ENCODE assay signal across 19 mouse cellular contexts in genomic region chr2:157308273-157308917, GRCm38 (mm10). TPM values are rescaled to one million over a fixed set of nuclear protein-coding genes. Genes with fewer than 3 reads are reported as not detected.
DNase-seq lines count a peak whose midpoint lies in the region; ATAC-seq and TF ChIP-seq lines count a peak whose summit lies in the region.
"Had no signal": no experiment of that assay in that cellular context is flagged by ENCODE, and none has a peak within 500 bp of the region (broad histone marks: within the 10 kb centered on the region; RNA-seq: fewer than 3 reads in every experiment).

No protein-coding gene starts in this region.

- intact Hi-C loops in heart, postnatal 36 days (cut with DNase I) = no loop called here

- no peak for TF ChIP-seq POLR2A in brain, embryonic 14.5 days (IDR thresholded peaks at IDR 0.05; ENCODE audit: borderline replicate concordance, extremely low read depth, insufficient read depth, insufficient read length, poor library complexity, severe bottlenecking)

- 0 out of 2 replicates have a peak, but pooled peaks cover 2% of the 10 kb centered on the region for H3K4me1 ChIP-seq in heart, embryonic 15.5 days (replicated peaks)
- peaks cover 16% of the 10 kb centered on the region for H3K4me1 ChIP-seq in lung, embryonic 15.5 days
- H3K4me1 ChIP-seq in forebrain, embryonic 16.5 days (replicated peaks; ENCODE audit: control insufficient read depth, insufficient read depth, low read length) = peaks cover 32% of the 10 kb centered on the region
- H3K4me1 ChIP-seq: kidney, embryonic 15.5 days had no signal

- no peaks in the 10 kb centered on the region for H3K9me3 ChIP-seq in heart, embryonic 15.5 days (replicated peaks)
- no peaks in the 10 kb centered on the region for H3K9me3 ChIP-seq in lung, embryonic 15.5 days
- no peaks in the 10 kb centered on the region for H3K9me3 ChIP-seq in forebrain, embryonic 16.5 days (ENCODE audit: control insufficient read depth, low read length)
- H3K9me3 ChIP-seq: kidney, embryonic 15.5 days had no signal

- H3K36me3 ChIP-seq in heart, embryonic 15.5 days = peaks cover 56% of the 10 kb centered on the region
- peaks cover 65% of the 10 kb centered on the region for H3K36me3 ChIP-seq in lung, embryonic 15.5 days
- peaks cover 13% of the 10 kb centered on the region for H3K36me3 ChIP-seq in forebrain, embryonic 16.5 days (ENCODE audit: control insufficient read depth, insufficient read depth)

- no peak for ATAC-seq in heart, embryonic 15.5 days (replicated peaks; ENCODE audit: insufficient number of reproducible peaks, insufficient read depth, low FRiP score, low read depth)
- no peak for ATAC-seq in lung, embryonic 15.5 days (ENCODE audit: borderline replicate concordance, extremely low read depth, low FRiP score, low TSS enrichment)
- ATAC-seq in forebrain, embryonic 16.5 days = peak; percentile 50; the same call in 1 of the 2 replicates
- no peak for ATAC-seq in megakaryocyte-erythroid progenitor cell, adult 5-6 weeks (replicated peaks; ENCODE audit: low FRiP score, low TSS enrichment, poor library complexity, severe bottlenecking)
- ATAC-seq: CD4-positive, CD25-positive, alpha-beta regulatory T cell, adult 4 months had no signal

- H3K27ac ChIP-seq in heart, embryonic 15.5 days = peak overlapping the region; percentile 24; the same call in 1 of the 2 replicates
- peak overlapping the region; percentile 63 for H3K27ac ChIP-seq in lung, embryonic 15.5 days
- H3K27ac ChIP-seq in forebrain, embryonic 16.5 days (ENCODE audit: low read length) = peak overlapping the region; percentile 40
- H3K27ac ChIP-seq: kidney, embryonic 15.5 days had no signal

- TF ChIP-seq CTCF in brain, embryonic 14.5 days (IDR thresholded peaks at IDR 0.05; ENCODE audit: borderline replicate concordance, extremely low read depth, insufficient read depth, insufficient read length) = no peak

- H3K4me2 ChIP-seq in heart, embryonic 15.5 days = no peak overlapping the region
- H3K4me2 ChIP-seq in lung, embryonic 15.5 days = no peak overlapping the region
- no peak overlapping the region for H3K4me2 ChIP-seq in forebrain, embryonic 16.5 days (ENCODE audit: low read length)
- H3K4me2 ChIP-seq: kidney, embryonic 15.5 days had no signal

- DNase-seq in heart, postnatal 36 days = no peak
- DNase-seq in lung, postnatal 10 days = no peak
- DNase-seq in brain, embryonic 14.5 days (ENCODE audit: low read depth) = peak; percentile 57
- no peak for DNase-seq in right cerebral cortex, postnatal 14 days
- DNase-seq: adrenal gland, postnatal 25 days; gastrocnemius, postnatal 25 days; liver; thymus, postnatal 36 days had no signal

- 79% methylated on average over 2 of the region's 2 CpGs for WGBS in heart, embryonic 15.5 days
- 64% methylated on average over 2 of the region's 2 CpGs for WGBS in lung, embryonic 15.5 days
- 45% methylated on average over 2 of the region's 2 CpGs for WGBS in forebrain, embryonic 16.5 days

- no peak overlapping the region for H3K9ac ChIP-seq in heart, embryonic 15.5 days
- H3K9ac ChIP-seq in lung, embryonic 15.5 days = no peak overlapping the region
- H3K9ac ChIP-seq in forebrain, embryonic 16.5 days (replicated peaks; ENCODE audit: low read depth, low read length) = no peak overlapping the region
- H3K9ac ChIP-seq: kidney, embryonic 15.5 days had no signal

- H3K4me3 ChIP-seq in heart, embryonic 15.5 days = no peak overlapping the region
- H3K4me3 ChIP-seq in lung, embryonic 15.5 days = no peak overlapping the region
- H3K4me3 ChIP-seq in forebrain, embryonic 16.5 days (replicated peaks; ENCODE audit: low read length) = no peak overlapping the region
- H3K4me3 ChIP-seq: kidney, embryonic 15.5 days; myocyte had no signal

- H3K27me3 ChIP-seq in heart, embryonic 15.5 days = no peaks in the 10 kb centered on the region
- H3K27me3 ChIP-seq in lung, embryonic 15.5 days = no peaks in the 10 kb centered on the region
- H3K27me3 ChIP-seq in forebrain, embryonic 16.5 days (replicated peaks; ENCODE audit: control insufficient read depth, insufficient read depth, low read length) = no peaks in the 10 kb centered on the region
- H3K27me3 ChIP-seq: kidney, embryonic 15.5 days had no signal

RNA-seq across cellular contexts. Expression of gene Mroh8, which starts 29.0 kb away (rescaled TPM):
- polyA plus RNA-seq in heart, embryonic 15.5 days (2015; fragmentation: Nextera tagmentation; extraction: Ambion mirVana) = 0.09 and 0.27 TPM in 2 replicates
- under 1 TPM in 1 of 2 experiments, not detected in 1; 0.43 TPM for total RNA-seq in heart, postnatal 36 days (2021)
- polyA plus RNA-seq in lung, embryonic 15.5 days (2015; fragmentation: Nextera tagmentation; extraction: Ambion mirVana) = 0.38 and 0.80 TPM in 2 replicates
- polyA plus RNA-seq in brain, embryonic 14.5 days (2012; rRNA removed) = 0.34 and 0.38 TPM in 2 replicates
- 0.20 and 0.30 TPM in 2 replicates for polyA plus RNA-seq in forebrain, embryonic 16.5 days (2015; fragmentation: Nextera tagmentation; extraction: Ambion mirVana)
- total RNA-seq in megakaryocyte-erythroid progenitor cell, adult 5-6 weeks (2014; fragmentation: Nextera tagmentation) = not detected in 2 replicates
- 0.34 TPM in 1 of 2 replicates, not detected in the other for total RNA-seq in megakaryocyte-erythroid progenitor cell, adult 5-6 weeks (2017)
- polyA plus RNA-seq: CD4-positive, CD25-positive, alpha-beta regulatory T cell, adult 4 months had no signal

RNA-seq across cellular contexts. Expression of gene Rpn2, which starts 29.6 kb away (rescaled TPM):
- 152 and 188 TPM in 2 replicates for polyA plus RNA-seq in heart, embryonic 15.5 days (2015; fragmentation: Nextera tagmentation; extraction: Ambion mirVana)
- total RNA-seq in heart, postnatal 36 days (2021) = 100 to 1,000 TPM in 1 of 2 experiments, 10 to 100 TPM in 1; 92.5 to 101 TPM
- polyA plus RNA-seq in lung, embryonic 15.5 days (2015; fragmentation: Nextera tagmentation; extraction: Ambion mirVana) = 362 and 365 TPM in 2 replicates
- 195 and 208 TPM in 2 replicates for polyA plus RNA-seq in brain, embryonic 14.5 days (2012; rRNA removed)
- 183 and 189 TPM in 2 replicates for polyA plus RNA-seq in forebrain, embryonic 16.5 days (2015; fragmentation: Nextera tagmentation; extraction: Ambion mirVana)
- 179 and 198 TPM in 2 replicates for total RNA-seq in megakaryocyte-erythroid progenitor cell, adult 5-6 weeks (2014; fragmentation: Nextera tagmentation)
- 158 and 221 TPM in 2 replicates for total RNA-seq in megakaryocyte-erythroid progenitor cell, adult 5-6 weeks (2017)

RNA-seq across cellular contexts. Expression of gene Ghrh, which starts 38.9 kb away (rescaled TPM):
- polyA plus RNA-seq in heart, embryonic 15.5 days (2015; fragmentation: Nextera tagmentation; extraction: Ambion mirVana) = not detected in 2 replicates
- total RNA-seq in heart, postnatal 36 days (2021) = not detected
- not detected in 2 replicates for polyA plus RNA-seq in lung, embryonic 15.5 days (2015; fragmentation: Nextera tagmentation; extraction: Ambion mirVana)
- polyA plus RNA-seq in brain, embryonic 14.5 days (2012; rRNA removed) = 2.1 and 2.8 TPM in 2 replicates
- 0.80 TPM in 1 of 2 replicates, not detected in the other for polyA plus RNA-seq in forebrain, embryonic 16.5 days (2015; fragmentation: Nextera tagmentation; extraction: Ambion mirVana)
- not detected in 2 replicates for total RNA-seq in megakaryocyte-erythroid progenitor cell, adult 5-6 weeks (2014; fragmentation: Nextera tagmentation)
- not detected in 2 replicates for total RNA-seq in megakaryocyte-erythroid progenitor cell, adult 5-6 weeks (2017)
- total RNA-seq: adrenal gland, postnatal 25 days; gastrocnemius, postnatal 25 days; heart, postnatal 4 days; layer of hippocampus, adult 8-10 months; left cerebral cortex, postnatal 10 days; megakaryocyte progenitor cell, adult 5-6 weeks had no signal
- polyA plus RNA-seq: CD4-positive, CD25-positive, alpha-beta regulatory T cell, adult 4 months; myocyte had no signal

RNA-seq across cellular contexts. Expression of gene Manbal, which starts 59.0 kb away (rescaled TPM):
- polyA plus RNA-seq in heart, embryonic 15.5 days (2015; fragmentation: Nextera tagmentation; extraction: Ambion mirVana) = 49.7 and 62.0 TPM in 2 replicates
- total RNA-seq in heart, postnatal 36 days (2021) = 10 to 100 TPM; 21.5 to 23.1 TPM
- polyA plus RNA-seq in lung, embryonic 15.5 days (2015; fragmentation: Nextera tagmentation; extraction: Ambion mirVana) = 83.9 and 89.4 TPM in 2 replicates
- 80.2 and 93.0 TPM in 2 replicates for polyA plus RNA-seq in brain, embryonic 14.5 days (2012; rRNA removed)
- polyA plus RNA-seq in forebrain, embryonic 16.5 days (2015; fragmentation: Nextera tagmentation; extraction: Ambion mirVana) = 97.5 and 105 TPM in 2 replicates
- total RNA-seq in megakaryocyte-erythroid progenitor cell, adult 5-6 weeks (2014; fragmentation: Nextera tagmentation) = 27.2 and 33.9 TPM in 2 replicates
- 8.6 and 17.3 TPM in 2 replicates for total RNA-seq in megakaryocyte-erythroid progenitor cell, adult 5-6 weeks (2017)
